Mouse (Mus musculus): ENCODE measurements around the gene Fnbp1. TPM values are rescaled to one million over a fixed set of nuclear protein-coding genes. Genes with fewer than 3 reads are reported as not detected.

Gene Fnbp1
- polyA plus RNA-seq, 1 experiment, result 10.6 TPM

- Histone ChIP-seq H3K27me3 (ENCODE audit: control insufficient read depth, insufficient read depth, insufficient read length) (no peaks in the 10 kb centered on the region), H3K4me3 (no peak overlapping the region), H3K36me3 (ENCODE audit: control insufficient read depth, insufficient read depth) (no peaks in the 10 kb centered on the region), H3ac (ENCODE audit: control insufficient read depth, insufficient read length) (no peak overlapping the region), H3K79me2 (ENCODE audit: control insufficient read depth, insufficient read depth) (no peaks in the 10 kb centered on the region), H3K4me2 (ENCODE audit: low read depth) (no peak overlapping the region)
- TF ChIP-seq USF1 (IDR thresholded peaks at IDR 0.05; ENCODE audit: low read depth) (no peak), REST (IDR thresholded peaks at IDR 0.05; ENCODE audit: insufficient read depth, insufficient read length) (no peak), MYOG (IDR thresholded peaks at IDR 0.05; ENCODE audit: control insufficient read depth in 1 of 3, insufficient read depth in 1 of 3, insufficient read length in 2 of 3, low read depth in 2 of 3) (no peak), TCF3 (IDR thresholded peaks at IDR 0.05; ENCODE audit: insufficient read length, low read depth) (no peak), SRF (IDR thresholded peaks at IDR 0.05; ENCODE audit: control insufficient read depth, insufficient read length, low read depth) (no peak), MYOD1 (IDR thresholded peaks at IDR 0.05; ENCODE audit: control insufficient read depth in 1 of 3, insufficient read length in 2 of 3, low read depth in 2 of 3) (no peak), POLR2A (IDR thresholded peaks at IDR 0.05; ENCODE audit: insufficient read length, low read depth) (no peak), MAX (IDR thresholded peaks at IDR 0.05; ENCODE audit: low read depth) (no peak), E2F4 (IDR thresholded peaks at IDR 0.05; ENCODE audit: insufficient read depth) (no peak), TCF12 (IDR thresholded peaks at IDR 0.05; ENCODE audit: insufficient read depth, poor library complexity, severe bottlenecking) (no peak), POLR2AphosphoS2 (IDR thresholded peaks at IDR 0.05; ENCODE audit: insufficient read length, low read depth) (no peak), CEBPB (IDR thresholded peaks at IDR 0.05; ENCODE audit: insufficient read depth, poor library complexity, severe bottlenecking) (no peak)
Measured at GRCm38 (mm10) chr2:31118211-31118610, 23.6 kb downstream of the Fnbp1 start.

- no peak overlapping the region for H3ac ChIP-seq (ENCODE audit: control insufficient read depth, insufficient read length)
- TF ChIP-seq MYOD1 (IDR thresholded peaks at IDR 0.05; ENCODE audit: control insufficient read depth in 1 of 3, insufficient read length in 2 of 3, low read depth in 2 of 3), result peak in 1 of 3 experiments; percentile 40
- TF ChIP-seq SRF (IDR thresholded peaks at IDR 0.05; ENCODE audit: control insufficient read depth, insufficient read length, low read depth), result no peak
- no peak for TF ChIP-seq TCF12 (IDR thresholded peaks at IDR 0.05; ENCODE audit: insufficient read depth, poor library complexity, severe bottlenecking)
- TF ChIP-seq MAX (IDR thresholded peaks at IDR 0.05; ENCODE audit: low read depth), result no peak
- H3K79me2 ChIP-seq (ENCODE audit: control insufficient read depth, insufficient read depth), result no peaks in the 10 kb centered on the region
- H3K4me3 ChIP-seq, result no peak overlapping the region
- H3K27me3 ChIP-seq (ENCODE audit: control insufficient read depth, insufficient read depth, insufficient read length), result no peaks in the 10 kb centered on the region
- no peaks in the 10 kb centered on the region for H3K36me3 ChIP-seq (ENCODE audit: control insufficient read depth, insufficient read depth)
- no peak overlapping the region for H3K4me2 ChIP-seq (ENCODE audit: low read depth)
Measured at GRCm38 (mm10) chr2:31115943-31116731, 25.7 kb downstream of the Fnbp1 start.

- Histone ChIP-seq H3K27me3 (ENCODE audit: control insufficient read depth, insufficient read depth, insufficient read length) (no peaks in the 10 kb centered on the region), H3K4me2 (ENCODE audit: low read depth) (no peak overlapping the region), H3K79me2 (ENCODE audit: control insufficient read depth, insufficient read depth) (no peaks in the 10 kb centered on the region), H3K36me3 (ENCODE audit: control insufficient read depth, insufficient read depth) (no peaks in the 10 kb centered on the region), H3K4me3 (no peak overlapping the region), H3ac (ENCODE audit: control insufficient read depth, insufficient read length) (no peak overlapping the region)
- TF ChIP-seq E2F4 (IDR thresholded peaks at IDR 0.05; ENCODE audit: insufficient read depth) (no peak), MYOD1 (IDR thresholded peaks at IDR 0.05; ENCODE audit: control insufficient read depth in 1 of 3, insufficient read length in 2 of 3, low read depth in 2 of 3) (no peak), POLR2A (IDR thresholded peaks at IDR 0.05; ENCODE audit: insufficient read length, low read depth) (no peak), REST (IDR thresholded peaks at IDR 0.05; ENCODE audit: insufficient read depth, insufficient read length) (no peak), USF1 (IDR thresholded peaks at IDR 0.05; ENCODE audit: low read depth) (no peak), POLR2AphosphoS2 (IDR thresholded peaks at IDR 0.05; ENCODE audit: insufficient read length, low read depth) (no peak), TCF3 (IDR thresholded peaks at IDR 0.05; ENCODE audit: insufficient read length, low read depth) (no peak), MAX (IDR thresholded peaks at IDR 0.05; ENCODE audit: low read depth) (no peak), CEBPB (IDR thresholded peaks at IDR 0.05; ENCODE audit: insufficient read depth, poor library complexity, severe bottlenecking) (no peak), MYOG (IDR thresholded peaks at IDR 0.05; ENCODE audit: control insufficient read depth in 1 of 3, insufficient read depth in 1 of 3, insufficient read length in 2 of 3, low read depth in 2 of 3) (no peak)
Measured at GRCm38 (mm10) chr2:31115091-31115942, 26.5 kb downstream of the Fnbp1 start.

- H3ac ChIP-seq (ENCODE audit: control insufficient read depth, insufficient read length), result no peak overlapping the region
- H3K27me3 ChIP-seq (ENCODE audit: control insufficient read depth, insufficient read depth, insufficient read length), result no peaks in the 10 kb centered on the region
- TF ChIP-seq MAX (IDR thresholded peaks at IDR 0.05; ENCODE audit: low read depth), result no peak
- TF ChIP-seq REST (IDR thresholded peaks at IDR 0.05; ENCODE audit: insufficient read depth, insufficient read length), result no peak
- TF ChIP-seq TCF3 (IDR thresholded peaks at IDR 0.05; ENCODE audit: insufficient read length, low read depth), result no peak
- no peak for TF ChIP-seq TCF12 (IDR thresholded peaks at IDR 0.05; ENCODE audit: insufficient read depth, poor library complexity, severe bottlenecking)
- no peak for TF ChIP-seq MYOG (IDR thresholded peaks at IDR 0.05; ENCODE audit: control insufficient read depth in 1 of 3, insufficient read depth in 1 of 3, insufficient read length in 2 of 3, low read depth in 2 of 3)
- TF ChIP-seq MYOD1 (IDR thresholded peaks at IDR 0.05; ENCODE audit: control insufficient read depth in 1 of 3, insufficient read length in 2 of 3, low read depth in 2 of 3), result no peak
- no peak for TF ChIP-seq POLR2AphosphoS2 (IDR thresholded peaks at IDR 0.05; ENCODE audit: insufficient read length, low read depth)
- TF ChIP-seq USF1 (IDR thresholded peaks at IDR 0.05; ENCODE audit: low read depth), result no peak
- TF ChIP-seq E2F4 (IDR thresholded peaks at IDR 0.05; ENCODE audit: insufficient read depth), result no peak
- no peak for TF ChIP-seq CEBPB (IDR thresholded peaks at IDR 0.05; ENCODE audit: insufficient read depth, poor library complexity, severe bottlenecking)
- no peak for TF ChIP-seq POLR2A (IDR thresholded peaks at IDR 0.05; ENCODE audit: insufficient read length, low read depth)
- no peak for TF ChIP-seq SRF (IDR thresholded peaks at IDR 0.05; ENCODE audit: control insufficient read depth, insufficient read length, low read depth)
- no peaks in the 10 kb centered on the region for H3K36me3 ChIP-seq (ENCODE audit: control insufficient read depth, insufficient read depth)
- no peak overlapping the region for H3K4me2 ChIP-seq (ENCODE audit: low read depth)
- H3K79me2 ChIP-seq (ENCODE audit: control insufficient read depth, insufficient read depth), result no peaks in the 10 kb centered on the region
- no peak overlapping the region for H3K4me3 ChIP-seq
Measured at GRCm38 (mm10) chr2:31114205-31114604, 27.6 kb downstream of the Fnbp1 start.
